Mouse (Mus musculus) midbrain, embryonic 12.5 days (tissue): ENCODE measurements around the gene App. TPM values are rescaled to one million over a fixed set of nuclear protein-coding genes. Genes with fewer than 3 reads are reported as not detected.

Source experiments
- ATAC-seq: fragments of 200-750 bp; cut with Nextera tagmentation; 2 replicates; pipeline ENCODE4 v1.8.0; 2017; ENCODE audit warnings: low read depth, moderate TSS enrichment, moderate library complexity; ENCODE audit not compliant: low FRiP score
- H3K27ac ChIP-seq: fragments of 300-500 bp; sonication (generic); replicated peaks from 2 replicates; pipeline ENCODE4 v1.5.1; 2016; ENCODE audit warnings: mild to moderate bottlenecking
- H3K27me3 ChIP-seq: fragments of 300-500 bp; sonication (generic); 2 replicates; pipeline ENCODE4 v1.6.1; 2016; ENCODE audit warnings: mild to moderate bottlenecking
- H3K36me3 ChIP-seq: fragments of 300-500 bp; sonication (generic); 2 replicates; pipeline ENCODE4 v1.6.1; 2016
- H3K4me1 ChIP-seq: fragments of 300-500 bp; sonication (generic); 2 replicates; pipeline ENCODE4 v1.6.1; 2016
- H3K4me2 ChIP-seq: fragments of 300-500 bp; sonication (generic); replicated peaks from 2 replicates; pipeline ENCODE4 v1.6.1; 2016; ENCODE audit warnings: mild to moderate bottlenecking, moderate library complexity
- H3K4me3 ChIP-seq: fragments of 300-500 bp; sonication (generic); 2 replicates; pipeline ENCODE4 v1.5.1; 2016; ENCODE audit warnings: mild to moderate bottlenecking
- H3K9ac ChIP-seq: fragments of 300-500 bp; sonication (generic); replicated peaks from 2 replicates; pipeline ENCODE4 v1.6.1; 2016; ENCODE audit warnings: mild to moderate bottlenecking, moderate library complexity
- H3K9me3 ChIP-seq: fragments of 300-500 bp; sonication (generic); 2 replicates; pipeline ENCODE4 v1.6.1; 2016; ENCODE audit warnings: mild to moderate bottlenecking
- WGBS: fragments of 180-500 bp; shearing (Covaris S2); methylation state at CpG from one replicate; pipeline ENCODE4 v1.1.7; 2016; 5-methylcytosine and 5-hydroxymethylcytosine counted together
- polyA plus RNA-seq: library from polyadenylated mRNA; unstranded; fragments of >200 nt; fragmentation: Nextera tagmentation; extraction: Ambion mirVana; gene quantifications from 2 replicates; pipeline ENCODE4 v1.2.1, GENCODE M21; 2016

App gene
- polyA plus RNA-seq, result 218 and 220 TPM in 2 replicates

DNA sequence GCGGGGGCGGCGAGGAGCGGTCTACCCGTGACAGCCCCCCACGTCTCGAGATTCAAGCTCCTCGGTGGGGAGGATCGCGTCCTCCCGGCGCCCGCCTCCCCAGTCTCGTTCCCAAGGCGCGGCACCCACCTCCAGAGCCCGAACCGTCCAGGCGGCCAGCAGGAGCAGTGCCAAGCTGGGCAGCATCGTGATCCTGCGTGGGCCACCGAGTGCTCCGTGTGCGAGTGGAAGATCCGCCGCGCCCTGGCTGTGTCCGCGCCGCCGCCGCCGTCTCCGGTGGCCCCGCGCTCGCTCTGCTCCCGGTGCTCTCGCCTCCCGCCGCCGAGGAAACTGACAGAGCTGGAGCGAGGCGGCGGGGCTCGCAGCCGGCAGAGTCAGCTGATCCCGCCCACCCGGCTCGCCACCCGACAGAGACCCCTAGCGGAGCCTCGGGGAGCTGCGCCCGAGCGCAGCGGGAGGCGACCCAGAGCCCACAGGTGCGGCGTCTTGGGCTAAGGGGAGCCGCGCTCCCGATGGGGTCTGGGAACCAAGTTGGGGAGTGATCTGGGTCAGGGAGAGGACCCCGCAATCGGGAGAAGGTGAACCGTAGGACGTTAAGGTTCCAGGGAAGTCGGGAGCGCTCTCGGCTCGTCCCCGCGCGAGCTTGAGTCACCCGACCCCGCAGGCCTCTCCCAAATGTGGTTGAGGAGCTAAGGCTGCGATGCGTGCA is at the start of gene App:
Gene App, minus strand, starts transcription at position 394 of the 709 bp plus-strand sequence.
- peak within 1 kb of the TSS; percentile 74 for H3K4me3 ChIP-seq
- no peaks in the 10 kb centered on the region for H3K9me3 ChIP-seq
- peak; percentile 85 for ATAC-seq
- H3K27ac ChIP-seq, result peak within 1 kb of the TSS; percentile 91
- H3K4me1 ChIP-seq, result peaks cover 21% of the 10 kb centered on the region
- peak within 1 kb of the TSS; percentile 63 for H3K4me2 ChIP-seq
- H3K36me3 ChIP-seq, result no peaks in the 10 kb centered on the region
- peaks cover 8% of the 10 kb centered on the region for H3K27me3 ChIP-seq
- peak within 1 kb of the TSS; percentile 98 for H3K9ac ChIP-seq
- WGBS, result under 1% methylated on average over 78 of the region's 78 CpGs

DNA sequence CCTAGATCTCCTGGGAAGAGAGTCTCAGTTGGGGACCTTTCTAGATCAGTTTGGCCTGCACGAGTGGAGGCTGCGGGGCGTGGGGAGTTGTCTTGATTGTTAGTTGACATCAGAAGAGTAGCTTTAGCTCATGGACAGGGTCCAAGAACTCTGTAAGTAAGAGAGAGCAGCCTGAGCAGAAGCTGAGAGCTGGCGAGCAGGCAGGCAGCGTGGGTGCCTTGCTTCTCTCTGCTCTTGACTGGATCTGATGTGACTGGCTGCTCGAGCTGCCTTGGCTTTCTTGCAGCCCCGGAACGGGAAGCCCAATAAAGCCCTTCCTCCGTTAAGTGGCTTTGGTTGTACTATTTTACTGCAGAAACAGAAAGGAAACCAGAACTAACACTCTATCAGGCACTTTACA is 42.3 kb upstream of the App start:
- H3K4me3 ChIP-seq, result no peak overlapping the region
- ATAC-seq, result no peak
- no peaks in the 10 kb centered on the region for H3K27me3 ChIP-seq
- no peak overlapping the region for H3K27ac ChIP-seq
- no peaks in the 10 kb centered on the region for H3K4me1 ChIP-seq
- H3K9me3 ChIP-seq, result no peaks in the 10 kb centered on the region
- 80% methylated on average over 9 of the region's 9 CpGs for WGBS
- H3K9ac ChIP-seq, result no peak overlapping the region
- H3K4me2 ChIP-seq, result no peak overlapping the region
- no peaks in the 10 kb centered on the region for H3K36me3 ChIP-seq

DNA sequence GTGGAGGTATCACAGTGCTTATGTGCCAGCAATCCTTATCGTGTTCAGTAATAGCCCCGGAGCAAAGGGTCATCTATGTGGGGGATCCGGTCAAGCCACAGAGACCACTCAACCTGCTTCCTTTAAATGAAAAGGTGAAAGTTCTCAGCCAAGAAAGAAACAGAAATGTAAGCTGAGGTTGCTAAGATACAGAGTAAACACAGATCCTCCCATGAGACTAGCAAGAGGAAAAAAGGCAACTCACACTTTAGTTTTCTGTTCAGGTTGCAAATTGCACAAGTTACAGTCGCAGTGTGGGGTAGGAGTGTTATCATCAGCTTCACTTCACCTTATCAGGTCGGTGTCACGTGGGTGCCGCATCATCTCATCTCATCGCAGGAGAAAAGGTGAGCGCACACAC is 41.6 kb upstream of the App start:
- Histone ChIP-seq H3K4me3 (no peak overlapping the region), H3K9ac (no peak overlapping the region), H3K4me1 (no peaks in the 10 kb centered on the region), H3K4me2 (no peak overlapping the region), H3K9me3 (no peaks in the 10 kb centered on the region), H3K36me3 (no peaks in the 10 kb centered on the region), H3K27me3 (no peaks in the 10 kb centered on the region), H3K27ac (no peak overlapping the region)
- WGBS, result 85% methylated on average over 9 of the region's 9 CpGs
- no peak for ATAC-seq

DNA sequence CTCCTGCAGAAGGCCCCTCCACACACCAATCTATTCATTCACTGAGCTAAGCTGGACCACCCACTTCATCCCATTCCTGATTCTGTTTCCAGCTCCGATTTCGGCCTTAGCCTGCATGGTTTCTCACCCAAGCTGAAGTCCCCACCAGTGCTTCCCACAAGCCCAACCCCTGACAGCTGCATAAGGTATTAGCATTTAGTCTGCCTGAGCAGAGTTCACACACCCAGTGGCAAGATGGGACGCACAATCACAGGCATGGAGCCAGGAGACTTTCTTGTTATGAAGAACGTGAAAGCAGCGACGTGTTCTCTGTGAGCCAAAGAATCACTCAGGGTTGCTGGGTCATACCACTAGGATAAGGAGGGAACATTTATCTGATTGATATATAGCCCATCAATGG is 22.1 kb upstream of the App start:
- H3K4me2 ChIP-seq, result no peak overlapping the region
- H3K9me3 ChIP-seq, result no peaks in the 10 kb centered on the region
- no peak for ATAC-seq

DNA sequence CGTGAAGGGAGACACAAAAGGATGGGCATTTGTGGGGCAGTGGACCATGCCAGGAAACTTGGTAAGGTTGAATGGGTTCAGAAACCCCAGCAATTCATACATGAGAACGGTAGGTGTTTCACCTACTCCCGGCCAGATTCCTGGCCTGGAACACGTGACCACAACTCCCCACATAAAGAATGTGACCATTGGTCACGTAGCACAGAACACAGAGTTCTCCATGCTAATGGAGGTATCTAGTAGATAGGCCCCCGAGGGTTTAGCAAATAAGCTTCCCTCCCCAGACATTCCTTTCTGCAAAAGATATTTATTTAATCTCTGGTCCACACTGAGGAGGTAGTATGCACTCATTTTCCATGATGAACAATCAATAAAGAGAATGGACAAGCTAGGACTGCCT is 21.6 kb upstream of the App start:
- Histone ChIP-seq H3K4me3 (no peak overlapping the region), H3K36me3 (no peaks in the 10 kb centered on the region), H3K27ac (no peak overlapping the region), H3K9ac (no peak overlapping the region), H3K4me1 (no peaks in the 10 kb centered on the region), H3K9me3 (no peaks in the 10 kb centered on the region), H3K27me3 (no peaks in the 10 kb centered on the region), H3K4me2 (no peak overlapping the region)
- WGBS, result 79% methylated on average over 6 of the region's 6 CpGs
- no peak for ATAC-seq

More for the DNA sequence above, 22.1 kb upstream of the App start:
- H3K27me3 ChIP-seq, result no peaks in the 10 kb centered on the region
- no peak overlapping the region for H3K9ac ChIP-seq
- no peak overlapping the region for H3K27ac ChIP-seq
- no peaks in the 10 kb centered on the region for H3K36me3 ChIP-seq
- WGBS, result 79% methylated on average over 6 of the region's 6 CpGs
- H3K4me1 ChIP-seq, result no peaks in the 10 kb centered on the region
- no peak overlapping the region for H3K4me3 ChIP-seq

DNA sequence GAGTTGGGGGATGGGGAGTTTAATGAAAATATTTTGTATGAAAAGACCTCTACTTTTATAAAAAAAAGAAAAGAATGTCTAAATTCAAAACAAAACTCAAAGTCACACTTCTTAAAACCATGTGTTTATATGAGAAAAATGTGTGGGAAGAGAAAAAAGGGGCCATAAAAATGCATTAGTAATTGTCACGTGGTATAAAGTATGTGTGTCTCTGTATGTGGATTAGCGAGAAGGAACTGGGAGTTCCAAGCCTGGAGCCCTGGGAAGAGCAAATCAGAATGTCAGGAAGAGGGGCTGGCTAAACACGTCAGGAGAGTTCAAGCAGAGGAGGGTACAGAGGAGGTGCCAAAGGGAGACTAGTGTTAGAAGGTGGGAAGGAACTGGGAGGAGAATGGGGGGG is 7.9 kb upstream of the App start:
- H3K27me3 ChIP-seq, result no peaks in the 10 kb centered on the region
- no peak for ATAC-seq
- H3K9ac ChIP-seq, result no peak overlapping the region
- no peak overlapping the region for H3K27ac ChIP-seq
- no peak overlapping the region for H3K4me2 ChIP-seq
- no peak overlapping the region for H3K4me3 ChIP-seq
- H3K9me3 ChIP-seq, result no peaks in the 10 kb centered on the region
- no peaks in the 10 kb centered on the region for H3K36me3 ChIP-seq
- 66% methylated on average over 3 of the region's 3 CpGs for WGBS
- H3K4me1 ChIP-seq, result no peaks in the 10 kb centered on the region

DNA sequence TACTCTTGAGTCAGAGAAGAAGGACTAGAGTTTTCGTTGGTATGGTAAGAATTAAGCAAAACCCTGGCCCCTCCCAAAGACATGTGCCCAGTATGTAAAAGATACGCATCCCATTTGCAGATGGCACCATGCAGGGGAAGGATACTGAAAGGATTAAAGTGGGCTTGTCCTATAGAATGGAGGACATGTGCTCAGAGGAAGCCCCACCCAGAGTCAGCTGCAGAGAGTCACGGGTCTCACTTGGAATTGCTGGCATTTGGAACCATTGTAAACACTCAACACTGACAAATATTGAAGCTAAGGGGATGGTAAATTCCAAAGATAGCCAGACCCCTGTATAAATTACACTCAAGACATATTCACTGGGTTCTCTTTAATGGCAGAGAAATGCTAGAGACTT is 7.1 kb upstream of the App start:
- Histone ChIP-seq H3K27ac (no peak overlapping the region), H3K4me1 (no peaks in the 10 kb centered on the region), H3K36me3 (no peaks in the 10 kb centered on the region), H3K9ac (no peak overlapping the region), H3K9me3 (no peaks in the 10 kb centered on the region), H3K4me3 (no peak overlapping the region), H3K27me3 (no peaks in the 10 kb centered on the region), H3K4me2 (no peak overlapping the region)
- WGBS, result 71% methylated on average over 3 of the region's 3 CpGs
- ATAC-seq, result no peak

DNA sequence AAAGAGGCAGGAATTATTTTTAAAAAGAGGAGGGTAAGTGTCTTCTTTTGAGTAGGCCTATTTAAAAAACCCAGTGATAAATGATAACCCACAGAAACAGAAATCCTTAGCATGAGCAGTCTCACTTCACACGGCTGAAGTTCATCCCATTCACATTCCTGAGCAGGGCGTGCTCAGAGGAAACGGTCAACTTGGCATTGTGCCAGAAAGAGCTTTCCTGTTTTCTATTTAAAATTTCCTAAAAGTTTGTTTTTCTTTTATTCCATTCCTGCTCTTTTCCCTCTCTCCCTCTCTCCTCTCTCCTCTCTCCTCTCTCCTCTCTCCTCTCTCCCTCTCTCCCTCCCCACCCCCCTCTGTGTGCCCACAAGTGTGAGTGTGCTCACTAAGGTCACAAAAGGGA is 3.1 kb upstream of the App start:
- Histone ChIP-seq H3K27me3 (peaks cover 8% of the 10 kb centered on the region), H3K9me3 (no peaks in the 10 kb centered on the region), H3K4me3 (no peak overlapping the region), H3K27ac (no peak overlapping the region), H3K9ac (no peak overlapping the region), H3K4me2 (no peak overlapping the region), H3K4me1 (no peaks in the 10 kb centered on the region), H3K36me3 (no peaks in the 10 kb centered on the region)
- WGBS, result 55% methylated on average over 3 of the region's 3 CpGs
- ATAC-seq, result no peak

DNA sequence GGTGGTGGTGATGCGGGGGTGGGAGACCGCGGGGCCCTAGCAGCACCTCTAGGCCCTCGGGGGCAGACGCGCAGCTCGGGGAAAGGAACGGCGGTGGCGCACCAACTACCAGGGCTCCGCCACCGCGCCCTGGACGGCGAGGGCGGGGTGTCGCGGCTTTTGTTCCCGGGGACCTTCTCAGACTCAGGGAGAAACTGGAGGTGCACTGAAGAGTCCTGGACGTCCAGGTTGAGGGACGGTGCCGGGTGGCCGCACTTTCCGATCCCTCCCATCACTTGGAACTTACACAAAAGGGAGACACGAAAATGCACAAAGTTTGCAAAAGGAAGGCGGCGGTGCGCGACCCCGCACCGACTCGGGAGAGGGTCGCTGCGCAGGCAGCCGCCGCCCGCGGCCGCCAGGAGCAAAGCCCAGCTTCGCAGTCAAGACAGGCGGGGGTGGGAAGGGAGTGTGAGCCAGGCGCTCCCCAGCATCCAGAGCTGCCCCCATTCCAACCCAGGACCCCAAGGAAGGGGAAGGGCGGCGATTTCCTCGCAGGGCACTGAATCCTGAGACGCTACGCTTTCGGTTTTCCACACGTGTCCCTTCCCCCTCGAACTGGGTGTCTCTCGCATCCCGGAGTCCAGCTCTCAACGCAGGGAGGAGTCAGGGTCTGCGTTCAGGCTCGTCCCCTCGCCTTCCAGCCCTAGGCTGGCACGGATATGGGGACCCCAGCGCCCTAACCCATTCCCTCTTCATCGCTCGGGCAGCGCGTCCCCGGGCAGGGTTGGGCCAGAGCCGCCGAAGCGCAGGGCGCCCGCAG is 794 bp downstream of the App start:
- Histone ChIP-seq H3K4me1 (peaks cover 22% of the 10 kb centered on the region), H3K9ac (peak overlapping the region; percentile 98), H3K27me3 (peaks cover 8% of the 10 kb centered on the region), H3K27ac (peak overlapping the region; percentile 91), H3K9me3 (no peaks in the 10 kb centered on the region), H3K4me3 (peak overlapping the region; percentile 74), H3K36me3 (no peaks in the 10 kb centered on the region), H3K4me2 (peak overlapping the region; percentile 63)
- under 1% methylated on average over 67 of the region's 68 CpGs for WGBS
- ATAC-seq, result peak; percentile 74

DNA sequence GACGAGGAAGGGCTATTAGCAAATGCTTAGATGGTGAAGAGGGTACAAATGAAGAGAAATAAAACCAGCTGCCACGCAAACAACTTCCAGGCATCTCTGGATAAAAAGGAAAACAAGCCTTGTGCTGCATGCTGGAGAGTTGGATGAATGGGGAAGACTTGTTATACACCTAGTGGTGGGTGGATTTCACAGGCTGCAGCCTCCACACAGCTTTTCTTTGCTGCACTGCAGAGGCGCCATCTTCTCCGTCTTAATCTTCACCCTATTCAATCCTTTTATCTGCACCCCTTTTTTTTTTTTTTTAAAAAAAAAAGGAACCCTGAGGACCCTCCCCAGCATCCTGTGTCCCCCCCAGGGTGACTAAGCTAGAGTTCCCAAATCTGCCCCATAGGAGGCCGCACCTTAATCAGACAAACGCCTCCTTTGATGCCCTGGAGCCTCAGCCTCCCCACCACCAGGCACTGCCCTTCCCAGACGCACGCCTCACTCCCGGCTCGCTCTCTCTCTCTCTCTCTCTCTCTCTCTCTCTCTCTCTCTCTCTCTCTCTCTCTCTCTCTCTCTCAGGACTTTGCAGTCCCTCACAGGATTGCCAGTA is 1.5 kb downstream of the App start:
- Histone ChIP-seq H3K27me3 (peaks cover 8% of the 10 kb centered on the region), H3K4me1 (peaks cover 22% of the 10 kb centered on the region), H3K4me3 (peak overlapping the region; percentile 74), H3K27ac (peak overlapping the region; percentile 91), H3K36me3 (peaks cover 7% of the 10 kb centered on the region; the same call in 1 of the 2 replicates), H3K4me2 (peak overlapping the region; percentile 63), H3K9ac (peak overlapping the region; percentile 98), H3K9me3 (no peaks in the 10 kb centered on the region)
- peak; percentile 74 for ATAC-seq
- WGBS, result 0% methylated on average over 7 of the region's 10 CpGs

DNA sequence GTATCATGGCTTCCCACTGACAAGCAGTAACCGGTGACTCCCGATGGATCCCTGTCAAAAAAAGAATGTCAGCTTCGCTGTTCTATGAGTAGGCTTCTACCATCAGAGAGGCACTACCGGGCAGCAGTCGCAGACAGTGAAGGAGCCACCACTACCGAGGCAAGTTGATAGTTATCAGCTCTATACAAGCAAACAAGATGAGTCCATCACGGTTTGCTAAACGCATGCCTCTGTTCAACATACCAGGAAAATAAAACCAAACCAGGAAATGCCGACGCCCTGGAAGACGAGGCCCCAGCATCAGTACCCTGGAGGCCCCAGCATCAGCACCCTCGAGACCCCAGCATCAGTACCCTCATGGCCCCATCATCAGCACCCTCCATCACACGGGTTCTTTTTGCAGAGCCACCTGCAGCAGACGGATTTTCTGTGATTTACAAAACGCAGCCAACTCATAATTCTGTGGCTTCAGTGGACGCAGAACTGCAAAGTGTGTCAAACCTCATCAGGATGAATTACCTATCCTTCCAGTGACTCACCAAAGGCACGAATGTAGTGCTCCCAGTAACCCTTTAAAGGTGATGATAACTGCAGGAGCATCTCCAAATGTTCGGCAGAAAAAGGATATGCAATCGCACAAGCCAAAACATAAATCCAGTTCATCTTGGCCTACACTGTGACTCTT is 2.6 kb downstream of the App start:
- H3K4me2 ChIP-seq, result peak overlapping the region; percentile 63
- ATAC-seq, result no peak
- H3K9ac ChIP-seq, result peak overlapping the region; percentile 39; the same call in 1 of the 2 replicates
- no peaks in the 10 kb centered on the region for H3K9me3 ChIP-seq
- peaks cover 23% of the 10 kb centered on the region for H3K4me1 ChIP-seq
- peaks cover 8% of the 10 kb centered on the region; the same call in 1 of the 2 replicates for H3K36me3 ChIP-seq
- 60% methylated on average over 19 of the region's 19 CpGs for WGBS
- peak overlapping the region; percentile 74 for H3K4me3 ChIP-seq
- H3K27ac ChIP-seq, result peak overlapping the region; percentile 30; the same call in 1 of the 2 replicates
- H3K27me3 ChIP-seq, result peaks cover 8% of the 10 kb centered on the region
